Mouse (Mus musculus): ENCODE measurements around the gene Pip4k2b. TPM values are rescaled to one million over a fixed set of nuclear protein-coding genes. Genes with fewer than 3 reads are reported as not detected.

Pip4k2b gene
- total and polyA plus RNA-seq, 3 experiments, result 13.8 to 21.4 (median 20.8) TPM

DNA sequence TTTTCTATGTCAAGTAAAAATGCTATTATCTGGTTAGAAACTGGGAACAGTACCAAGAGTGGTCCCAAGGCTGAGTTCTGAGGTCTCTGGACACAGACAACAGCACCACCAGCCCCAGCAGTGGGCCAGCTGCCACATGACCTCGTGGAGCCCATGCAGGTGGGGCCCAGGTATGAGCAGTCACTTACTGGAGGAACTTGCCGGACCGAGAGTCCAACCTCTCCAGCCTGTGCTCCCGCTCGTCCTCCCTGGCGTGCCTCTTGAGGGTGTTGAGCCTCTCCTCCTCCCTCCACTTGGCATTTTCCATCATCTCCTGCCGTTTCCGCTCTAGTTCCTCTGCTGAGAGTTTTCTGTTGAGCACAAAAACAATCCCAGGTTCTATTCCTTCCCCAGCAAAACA is 3.3 kb upstream of the Pip4k2b start:
- WGBS, result 80% methylated on average over 8 of the region's 8 CpGs
- H3K27ac ChIP-seq, result no peak overlapping the region
- peaks cover 2% of the 10 kb centered on the region for H3K4me1 ChIP-seq (ENCODE audit: control insufficient read depth, insufficient read depth, low read length)
- TF ChIP-seq POLR2A (IDR thresholded peaks at IDR 0.05; ENCODE audit: insufficient read depth, low read depth, low read length) (no peak), EP300 (IDR thresholded peaks at IDR 0.05; ENCODE audit: insufficient read depth, low read depth, low read length) (no peak), CTCF (IDR thresholded peaks at IDR 0.05) (no peak)
- DNase-seq, result no peak
- no peaks in the 10 kb centered on the region for H3K79me2 ChIP-seq (replicated peaks; ENCODE audit: control insufficient read depth, insufficient read depth, low read length)
- no peak overlapping the region for H3K9ac ChIP-seq (ENCODE audit: low read depth, low read length)
- H3K27me3 ChIP-seq (ENCODE audit: control insufficient read depth, insufficient read depth, low read length), result no peaks in the 10 kb centered on the region
- intact Hi-C loops (cut with DNase I), result loop anchor here (2.0 to 5.0 kb wide), 2 partner anchors 33 to 135 kb away; partner anchors contain the start of gene Fbxo47
- H3K36me3 ChIP-seq (ENCODE audit: control insufficient read depth, insufficient read depth, low read length), result no peaks in the 10 kb centered on the region
- no peak overlapping the region for H3K4me3 ChIP-seq

DNA sequence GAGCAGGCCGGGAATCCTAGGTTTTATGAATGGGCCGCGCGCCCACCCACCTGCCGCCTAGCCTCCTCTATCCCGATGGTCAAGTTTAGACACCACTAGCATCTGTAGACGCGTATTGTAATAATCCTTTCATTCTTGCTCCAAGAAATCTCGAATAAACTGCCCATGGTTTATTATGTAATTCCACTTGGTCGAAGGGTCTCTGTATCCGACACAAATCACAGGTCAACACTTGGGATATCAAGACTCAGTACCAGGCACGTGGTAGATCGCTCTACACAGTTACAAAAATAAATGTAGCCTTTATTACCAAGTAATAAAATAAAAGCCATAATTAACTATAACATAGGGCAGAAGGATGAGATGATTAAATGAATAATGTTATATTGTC is 822 bp upstream of the Pip4k2b start:
- H3K4me3 ChIP-seq, result peak overlapping the region; percentile 82
- 8% methylated on average over 13 of the region's 13 CpGs for WGBS
- TF ChIP-seq CTCF (IDR thresholded peaks at IDR 0.05), result no peak
- TF ChIP-seq EP300 (IDR thresholded peaks at IDR 0.05; ENCODE audit: insufficient read depth, low read depth, low read length), result no peak
- TF ChIP-seq POLR2A (IDR thresholded peaks at IDR 0.05; ENCODE audit: insufficient read depth, low read depth, low read length), result no peak
- peaks cover 2% of the 10 kb centered on the region for H3K4me1 ChIP-seq (ENCODE audit: control insufficient read depth, insufficient read depth, low read length)
- DNase-seq, result no peak
- no peak overlapping the region for H3K9ac ChIP-seq (ENCODE audit: low read depth, low read length)
- peaks cover 3% of the 10 kb centered on the region; the same call in 1 of the 2 replicates for H3K79me2 ChIP-seq (replicated peaks; ENCODE audit: control insufficient read depth, insufficient read depth, low read length)
- peak overlapping the region; percentile 4; the same call in 1 of the 2 replicates for H3K27ac ChIP-seq
- intact Hi-C loops (cut with DNase I), result loop anchor here (1.0 to 5.0 kb wide), 3 partner anchors 21 to 137 kb away; partner anchors contain the start of genes Cwc25, Fbxo47 and Psmb3
- no peaks in the 10 kb centered on the region for H3K36me3 ChIP-seq (ENCODE audit: control insufficient read depth, insufficient read depth, low read length)
- no peaks in the 10 kb centered on the region for H3K27me3 ChIP-seq (ENCODE audit: control insufficient read depth, insufficient read depth, low read length)

DNA sequence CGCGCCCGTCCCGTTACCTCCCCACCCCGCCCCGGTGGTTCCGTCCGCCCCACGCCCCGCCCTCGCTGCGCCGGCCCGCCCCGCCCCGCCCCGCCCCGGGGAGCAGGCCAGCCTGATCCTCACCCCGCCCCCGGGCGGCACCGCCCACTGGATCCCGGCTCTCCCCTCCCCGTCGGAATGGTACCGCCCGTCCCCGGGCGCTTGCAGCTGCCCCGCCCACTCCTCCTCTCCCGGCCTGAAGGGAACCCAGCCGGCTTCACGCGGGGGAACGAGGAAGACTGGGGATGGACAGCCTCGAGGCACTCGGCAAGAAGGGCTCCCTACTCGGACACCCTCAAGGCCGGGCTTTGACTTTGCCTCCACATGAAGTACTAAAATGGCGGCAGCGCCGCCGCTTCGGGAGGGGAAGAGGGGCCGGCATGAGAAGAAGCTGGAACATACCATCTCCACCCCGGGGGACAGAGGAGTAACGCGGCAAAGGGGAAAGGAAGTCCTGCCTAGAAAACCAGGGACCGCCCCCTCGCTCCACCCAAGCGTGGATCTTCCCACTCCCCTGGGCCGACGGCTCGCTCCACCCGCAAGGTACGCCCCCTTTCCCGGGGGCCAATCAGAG is 320 bp upstream of the Pip4k2b start:
- Histone ChIP-seq H3K9ac (ENCODE audit: low read depth, low read length) (peak overlapping the region; percentile 90), H3K36me3 (ENCODE audit: control insufficient read depth, insufficient read depth, low read length) (no peaks in the 10 kb centered on the region), H3K27ac (peak overlapping the region; percentile 95), H3K4me3 (peak overlapping the region; percentile 97), H3K79me2 (replicated peaks; ENCODE audit: control insufficient read depth, insufficient read depth, low read length) (peaks cover 3% of the 10 kb centered on the region; the same call in 1 of the 2 replicates), H3K4me1 (ENCODE audit: control insufficient read depth, insufficient read depth, low read length) (peaks cover 6% of the 10 kb centered on the region), H3K27me3 (ENCODE audit: control insufficient read depth, insufficient read depth, low read length) (no peaks in the 10 kb centered on the region)
- peak; percentile 18; the same call in 1 of the 2 replicates for TF ChIP-seq POLR2A (IDR thresholded peaks at IDR 0.05; ENCODE audit: insufficient read depth, low read depth, low read length)
- TF ChIP-seq EP300 (IDR thresholded peaks at IDR 0.05; ENCODE audit: insufficient read depth, low read depth, low read length), result peak; percentile 77; the same call in 1 of the 2 replicates
- no peak for TF ChIP-seq CTCF (IDR thresholded peaks at IDR 0.05)
- DNase-seq, result peak; percentile 98 to 99
- intact Hi-C loops (cut with DNase I), result loop anchor here (1.0 to 5.0 kb wide), 3 partner anchors 21 to 137 kb away; partner anchors contain the start of genes Cwc25, Fbxo47 and Psmb3
- WGBS, result 2% methylated on average over 54 of the region's 57 CpGs

DNA sequence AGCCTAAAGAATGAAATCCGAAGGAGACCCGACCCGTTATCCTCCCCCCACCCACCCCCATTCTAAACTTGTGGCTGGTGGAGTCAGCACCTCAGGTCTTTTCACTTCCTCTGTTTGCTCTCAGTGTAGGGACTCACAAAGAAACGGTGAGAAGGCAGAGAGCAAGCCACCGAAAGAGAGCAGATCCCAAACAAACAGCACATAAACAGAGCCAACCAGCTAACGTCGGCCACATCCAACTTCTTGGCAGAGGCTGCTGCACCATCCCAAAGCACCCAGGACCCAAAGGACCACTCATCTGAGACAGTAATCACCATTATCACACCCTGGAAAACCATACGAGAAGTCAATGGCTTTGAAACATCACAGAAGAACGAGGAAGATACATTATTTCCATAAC is 1.1 kb downstream of the Pip4k2b start:
- DNase-seq, result no peak
- peak overlapping the region; percentile 91 for H3K27ac ChIP-seq

DNA sequence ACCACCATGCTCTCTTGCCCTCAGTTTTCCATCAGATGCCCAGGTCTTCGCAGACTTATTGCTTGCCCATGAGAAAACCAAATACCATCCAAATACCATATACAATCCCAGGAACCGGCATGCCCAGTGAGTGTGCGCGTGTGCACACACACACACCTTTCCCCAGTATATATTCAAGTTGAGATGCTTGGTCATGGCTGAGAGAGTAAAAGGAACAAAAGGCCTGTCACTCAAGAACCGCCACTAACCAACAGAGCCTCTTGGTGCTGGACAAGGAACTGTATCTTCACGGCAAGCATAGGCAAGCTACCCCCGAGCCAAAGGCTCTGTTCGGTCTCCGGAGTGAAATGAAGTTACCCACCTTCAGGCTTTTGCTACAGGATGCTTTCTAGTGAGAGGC is 1.9 kb downstream of the Pip4k2b start:
- intact Hi-C loops (cut with DNase I), result no loop called here
- WGBS, result 83% methylated on average over 9 of the region's 9 CpGs
- no peak for DNase-seq
- Histone ChIP-seq H3K27ac (no peak overlapping the region), H3K4me1 (ENCODE audit: control insufficient read depth, insufficient read depth, low read length) (peaks cover 6% of the 10 kb centered on the region), H3K4me3 (no peak overlapping the region), H3K36me3 (ENCODE audit: control insufficient read depth, insufficient read depth, low read length) (no peaks in the 10 kb centered on the region), H3K79me2 (replicated peaks; ENCODE audit: control insufficient read depth, insufficient read depth, low read length) (peaks cover 3% of the 10 kb centered on the region; the same call in 1 of the 2 replicates), H3K9ac (ENCODE audit: low read depth, low read length) (no peak overlapping the region), H3K27me3 (ENCODE audit: control insufficient read depth, insufficient read depth, low read length) (no peaks in the 10 kb centered on the region)
- no peak for TF ChIP-seq POLR2A (IDR thresholded peaks at IDR 0.05; ENCODE audit: insufficient read depth, low read depth, low read length)

More for the DNA sequence above, 1.1 kb downstream of the Pip4k2b start:
- H3K79me2 ChIP-seq (replicated peaks; ENCODE audit: control insufficient read depth, insufficient read depth, low read length), result peaks cover 3% of the 10 kb centered on the region; the same call in 1 of the 2 replicates
- peaks cover 6% of the 10 kb centered on the region for H3K4me1 ChIP-seq (ENCODE audit: control insufficient read depth, insufficient read depth, low read length)
- peak overlapping the region; percentile 31 for H3K9ac ChIP-seq (ENCODE audit: low read depth, low read length)
- H3K36me3 ChIP-seq (ENCODE audit: control insufficient read depth, insufficient read depth, low read length), result no peaks in the 10 kb centered on the region
- no peaks in the 10 kb centered on the region for H3K27me3 ChIP-seq (ENCODE audit: control insufficient read depth, insufficient read depth, low read length)
- 14% methylated on average over 9 of the region's 9 CpGs for WGBS
- intact Hi-C loops (cut with DNase I), result no loop called here
- TF ChIP-seq EP300 (IDR thresholded peaks at IDR 0.05; ENCODE audit: insufficient read depth, low read depth, low read length) (no peak), POLR2A (IDR thresholded peaks at IDR 0.05; ENCODE audit: insufficient read depth, low read depth, low read length) (no peak), CTCF (IDR thresholded peaks at IDR 0.05) (no peak)
- H3K4me3 ChIP-seq, result peak overlapping the region; percentile 97

DNA sequence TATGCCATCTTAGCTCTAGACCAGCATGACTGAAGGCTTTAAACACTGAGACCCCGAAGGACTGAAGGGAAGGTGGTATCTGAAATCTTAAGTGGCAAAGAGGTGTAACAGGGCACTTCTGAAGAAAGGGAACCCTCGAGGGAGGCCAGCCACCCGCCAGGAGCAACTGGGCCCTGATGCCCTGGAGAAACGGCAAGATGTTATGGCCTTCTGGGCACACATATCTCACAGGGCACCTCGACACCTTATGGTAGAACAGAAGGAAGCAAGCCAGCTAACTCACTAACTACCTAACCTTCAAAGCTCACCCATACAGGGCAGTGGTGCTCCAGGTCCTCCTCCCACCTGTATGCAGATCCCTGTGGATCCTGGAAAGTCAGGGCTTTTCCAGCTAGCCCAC is 2.3 kb downstream of the Pip4k2b start:
- no peak overlapping the region for H3K27ac ChIP-seq
- no peaks in the 10 kb centered on the region for H3K27me3 ChIP-seq (ENCODE audit: control insufficient read depth, insufficient read depth, low read length)
- H3K4me1 ChIP-seq (ENCODE audit: control insufficient read depth, insufficient read depth, low read length), result peaks cover 6% of the 10 kb centered on the region
- H3K4me3 ChIP-seq, result no peak overlapping the region
- no peaks in the 10 kb centered on the region for H3K36me3 ChIP-seq (ENCODE audit: control insufficient read depth, insufficient read depth, low read length)
- WGBS, result 90% methylated on average over 5 of the region's 5 CpGs
- intact Hi-C loops (cut with DNase I), result no loop called here
- no peak for DNase-seq
- peaks cover 3% of the 10 kb centered on the region; the same call in 1 of the 2 replicates for H3K79me2 ChIP-seq (replicated peaks; ENCODE audit: control insufficient read depth, insufficient read depth, low read length)
- no peak overlapping the region for H3K9ac ChIP-seq (ENCODE audit: low read depth, low read length)
- TF ChIP-seq POLR2A (IDR thresholded peaks at IDR 0.05; ENCODE audit: insufficient read depth, low read depth, low read length) (no peak), CTCF (IDR thresholded peaks at IDR 0.05) (no peak), EP300 (IDR thresholded peaks at IDR 0.05; ENCODE audit: insufficient read depth, low read depth, low read length) (no peak)

All from heart, adult 2 months (tissue).